In genomic region chr11:107966229-107966628, GRCm38 (mm10) we compare ENCODE assay signal across 30 mouse cellular contexts. TPM values are rescaled to one million over a fixed set of nuclear protein-coding genes. Genes with fewer than 3 reads are reported as not detected.
A peak's percentile ranks its signal among the peaks of the same experiment; 100 is the strongest.
DNase-seq lines count a peak whose midpoint lies in the region; ATAC-seq and TF ChIP-seq lines count a peak whose summit lies in the region.
"Had no signal": no experiment of that assay in that cellular context is flagged by ENCODE, and none has a peak within 500 bp of the region (broad histone marks: within the 10 kb centered on the region; RNA-seq: fewer than 3 reads in every experiment).

No protein-coding gene starts in this region.

- no peak for TF ChIP-seq POLR2A in olfactory bulb, adult 2 months (IDR thresholded peaks at IDR 0.05; ENCODE audit: insufficient read depth, low read depth, low read length)

- no peak for ATAC-seq in forebrain, embryonic 13.5 days
- ATAC-seq in forebrain, embryonic 12.5 days (ENCODE audit: low FRiP score): no peak
- ATAC-seq in hindbrain, postnatal 0 days: no peak
- ATAC-seq in hindbrain, embryonic 13.5 days (ENCODE audit: low FRiP score): no peak
- ATAC-seq in liver, embryonic 12.5 days: peak; percentile 58; the same call in 1 of the 2 replicates
- ATAC-seq: intestine, embryonic 15.5 days had no signal

- no peaks in the 10 kb centered on the region for H3K27me3 ChIP-seq in forebrain, embryonic 13.5 days
- H3K27me3 ChIP-seq in forebrain, embryonic 12.5 days: no peaks in the 10 kb centered on the region
- H3K27me3 ChIP-seq in hindbrain, postnatal 0 days (ENCODE audit: insufficient read depth, low read length): no peaks in the 10 kb centered on the region
- H3K27me3 ChIP-seq in hindbrain, embryonic 13.5 days: no peaks in the 10 kb centered on the region
- no peaks in the 10 kb centered on the region for H3K27me3 ChIP-seq in liver, embryonic 12.5 days (replicated peaks)
- H3K27me3 ChIP-seq: CH12.LX; embryonic facial prominence, embryonic 12.5 days; intestine, embryonic 15.5 days; lung, embryonic 15.5 days; neural tube, embryonic 12.5 days had no signal

- WGBS in forebrain, embryonic 13.5 days: 80% methylated on average over 4 of the region's 4 CpGs
- 88% methylated on average over 4 of the region's 4 CpGs for WGBS in forebrain, embryonic 12.5 days
- 58% methylated on average over 4 of the region's 4 CpGs for WGBS in hindbrain, postnatal 0 days
- 85% methylated on average over 4 of the region's 4 CpGs for WGBS in hindbrain, embryonic 13.5 days
- 70% methylated on average over 4 of the region's 4 CpGs for WGBS in liver, embryonic 12.5 days (ENCODE audit: insufficient replicate concordance)
- WGBS in olfactory bulb, adult 2 months: 63% methylated on average over 4 of the region's 4 CpGs

- H3K4me2 ChIP-seq in forebrain, embryonic 13.5 days: no peak overlapping the region
- no peak overlapping the region for H3K4me2 ChIP-seq in forebrain, embryonic 12.5 days
- H3K4me2 ChIP-seq in hindbrain, postnatal 0 days (ENCODE audit: low read depth, low read length): no peak overlapping the region
- no peak overlapping the region for H3K4me2 ChIP-seq in hindbrain, embryonic 13.5 days
- no peak overlapping the region for H3K4me2 ChIP-seq in liver, embryonic 12.5 days
- H3K4me2 ChIP-seq: embryonic facial prominence, embryonic 12.5 days; hindbrain, embryonic 14.5 days; intestine, embryonic 15.5 days; lung, embryonic 15.5 days; midbrain, embryonic 11.5 days; neural tube, embryonic 12.5 days had no signal

- intact Hi-C loops in heart, postnatal 14 days (cut with DNase I): no loop called here

- no peaks in the 10 kb centered on the region for H3K9me3 ChIP-seq in forebrain, embryonic 13.5 days (replicated peaks)
- H3K9me3 ChIP-seq in forebrain, embryonic 12.5 days: no peaks in the 10 kb centered on the region
- no peaks in the 10 kb centered on the region for H3K9me3 ChIP-seq in hindbrain, postnatal 0 days (ENCODE audit: low read length)
- no peaks in the 10 kb centered on the region for H3K9me3 ChIP-seq in hindbrain, embryonic 13.5 days
- H3K9me3 ChIP-seq in liver, embryonic 12.5 days (replicated peaks): no peaks in the 10 kb centered on the region
- H3K9me3 ChIP-seq: embryonic facial prominence, embryonic 12.5 days; intestine, embryonic 15.5 days; lung, embryonic 15.5 days; neural tube, embryonic 12.5 days had no signal

- no peaks in the 10 kb centered on the region for H3K36me3 ChIP-seq in forebrain, embryonic 13.5 days (ENCODE audit: poor library complexity, severe bottlenecking)
- no peaks in the 10 kb centered on the region for H3K36me3 ChIP-seq in forebrain, embryonic 12.5 days (replicated peaks)
- no peaks in the 10 kb centered on the region; the same call in 1 of the 2 replicates for H3K36me3 ChIP-seq in hindbrain, postnatal 0 days (ENCODE audit: insufficient read depth, low read length)
- H3K36me3 ChIP-seq in hindbrain, embryonic 13.5 days: no peaks in the 10 kb centered on the region
- no peaks in the 10 kb centered on the region for H3K36me3 ChIP-seq in liver, embryonic 12.5 days
- H3K36me3 ChIP-seq: embryonic facial prominence, embryonic 12.5 days; intestine, embryonic 15.5 days; lung, embryonic 15.5 days; neural tube, embryonic 12.5 days had no signal

- H3K4me3 ChIP-seq in forebrain, embryonic 13.5 days: no peak overlapping the region
- no peak overlapping the region for H3K4me3 ChIP-seq in forebrain, embryonic 12.5 days (replicated peaks)
- H3K4me3 ChIP-seq in hindbrain, postnatal 0 days (ENCODE audit: low read length): no peak overlapping the region
- no peak overlapping the region for H3K4me3 ChIP-seq in hindbrain, embryonic 13.5 days
- no peak overlapping the region for H3K4me3 ChIP-seq in liver, embryonic 12.5 days
- H3K4me3 ChIP-seq in olfactory bulb, adult 2 months (ENCODE audit: insufficient read depth, low read depth, low read length): no peak overlapping the region
- H3K4me3 ChIP-seq: embryonic facial prominence, embryonic 12.5 days; intestine, embryonic 15.5 days; lung, embryonic 15.5 days; myocyte; neural tube, embryonic 12.5 days had no signal

- H3K4me1 ChIP-seq in forebrain, embryonic 13.5 days: peaks cover 64% of the 10 kb centered on the region
- H3K4me1 ChIP-seq in forebrain, embryonic 12.5 days: peaks cover 31% of the 10 kb centered on the region
- H3K4me1 ChIP-seq in hindbrain, postnatal 0 days (ENCODE audit: insufficient read depth, low read length): peaks cover 21% of the 10 kb centered on the region
- H3K4me1 ChIP-seq in hindbrain, embryonic 13.5 days (replicated peaks): peaks cover 44% of the 10 kb centered on the region
- H3K4me1 ChIP-seq in liver, embryonic 12.5 days: no peaks in the 10 kb centered on the region
- peaks cover 43% of the 10 kb centered on the region for H3K4me1 ChIP-seq in olfactory bulb, adult 2 months (ENCODE audit: control insufficient read depth, insufficient read depth, low read length)

- no peak for DNase-seq in hindbrain, postnatal 0 days (ENCODE audit: low spot score)
- no peak for DNase-seq in heart, postnatal 14 days
- DNase-seq in left cerebral cortex, adult 11 months (ENCODE audit: low spot score): no peak
- DNase-seq: adrenal gland, postnatal 10 days; cerebellum, adult 11 months; embryo, embryonic 11 days; gastrocnemius, postnatal 10 days; kidney, adult 2 months; kidney, postnatal 36 days; layer of hippocampus, postnatal 36 days; right cerebral cortex, postnatal 4 days; thymus, postnatal 4 days had no signal

- H3K27ac ChIP-seq in forebrain, embryonic 13.5 days: peak overlapping the region; percentile 11; the same call in 1 of the 2 replicates
- no peak overlapping the region for H3K27ac ChIP-seq in forebrain, embryonic 12.5 days
- peak overlapping the region; percentile 64 for H3K27ac ChIP-seq in hindbrain, postnatal 0 days
- no peak overlapping the region for H3K27ac ChIP-seq in hindbrain, embryonic 13.5 days
- H3K27ac ChIP-seq in liver, embryonic 12.5 days: no peak overlapping the region
- peak overlapping the region; percentile 10; the same call in 1 of the 2 replicates for H3K27ac ChIP-seq in olfactory bulb, adult 2 months (ENCODE audit: insufficient read depth, low read depth, low read length)
- H3K27ac ChIP-seq: embryonic facial prominence, embryonic 12.5 days; hindbrain, embryonic 14.5 days; intestine, embryonic 15.5 days; lung, embryonic 15.5 days; neural tube, embryonic 12.5 days had no signal

- TF ChIP-seq CTCF in hindbrain, postnatal 0 days (IDR thresholded peaks at IDR 0.05; ENCODE audit: low read depth): no peak
- no peak for TF ChIP-seq CTCF in olfactory bulb, adult 2 months (IDR thresholded peaks at IDR 0.05; ENCODE audit: insufficient read depth, low read depth, low read length)

- no peak overlapping the region for H3K9ac ChIP-seq in forebrain, embryonic 13.5 days
- H3K9ac ChIP-seq in forebrain, embryonic 12.5 days: no peak overlapping the region
- H3K9ac ChIP-seq in hindbrain, postnatal 0 days (replicated peaks; ENCODE audit: low read length): no peak overlapping the region
- H3K9ac ChIP-seq in hindbrain, embryonic 13.5 days: no peak overlapping the region
- no peak overlapping the region for H3K9ac ChIP-seq in liver, embryonic 12.5 days
- H3K9ac ChIP-seq: embryonic facial prominence, embryonic 12.5 days; hindbrain, embryonic 14.5 days; intestine, embryonic 15.5 days; lung, embryonic 15.5 days; neural tube, embryonic 12.5 days had no signal

RNA-seq across cellular contexts. Expression of gene Cacng5, which starts 51.4 kb away (rescaled TPM):
- 1.4 and 2.2 TPM in 2 replicates for polyA plus RNA-seq in forebrain, embryonic 13.5 days (2015; fragmentation: Nextera tagmentation; extraction: Ambion mirVana)
- 1.0 and 1.3 TPM in 2 replicates for polyA plus RNA-seq in forebrain, embryonic 12.5 days (2016; fragmentation: Nextera tagmentation; extraction: Ambion mirVana)
- total RNA-seq in hindbrain, postnatal 0 days (2014; rRNA removed): 26.9 and 32.5 TPM in 2 replicates
- 21.4 and 22.0 TPM in 2 replicates for polyA plus RNA-seq in hindbrain, postnatal 0 days (2015; fragmentation: Nextera tagmentation; extraction: Ambion mirVana)
- polyA plus RNA-seq in hindbrain, embryonic 13.5 days (2015; fragmentation: Nextera tagmentation; extraction: Ambion mirVana): 4.7 and 5.8 TPM in 2 replicates
- 0.50 and 0.58 TPM in 2 replicates for polyA plus RNA-seq in liver, embryonic 12.5 days (2016; fragmentation: Nextera tagmentation; extraction: Ambion mirVana)
- polyA plus RNA-seq in olfactory bulb, adult 2 months (2012; ENCODE audit: insufficient read depth, insufficient read length, low replicate concordance, missing spikeins): 289 TPM in 1 of 2 replicates, not detected in the other
- total RNA-seq in heart, postnatal 14 days (2021): under 1 TPM; 0.10 to 0.22 TPM
- total RNA-seq: CH12.LX; liver, adult 2 months; megakaryocyte, adult 5-6 weeks had no signal
- polyA plus RNA-seq: C2C12; liver, adult 2 months; myocyte; spleen, adult 2 months; thymus, postnatal 0 days had no signal

Comparison
In these comparisons a context has a peak if more than half of its experiments do, and no peak if none do; other contexts are left out.
1. H3K27ac ChIP-seq: peak in forebrain, embryonic 13.5 days (single experiment), hindbrain, postnatal 0 days (single experiment) and olfactory bulb, adult 2 months (single experiment); none in forebrain, embryonic 12.5 days (single experiment), hindbrain, embryonic 13.5 days (single experiment) and liver, embryonic 12.5 days (single experiment).